Mouse (Mus musculus) liver, embryonic 16.5 days (tissue): ENCODE results near the gene 4930426L09Rik. TPM values are rescaled to one million over a fixed set of nuclear protein-coding genes. Genes with fewer than 3 reads are reported as not detected.

Experiments used
- ATAC-seq: fragments of 200-750 bp; cut with Nextera tagmentation; 2 replicates; pipeline ENCODE4 v1.8.0; 2017; ENCODE audit warnings: low read depth, mild to moderate bottlenecking, moderate number of reproducible peaks, moderate library complexity
- H3K27ac ChIP-seq: fragments of 300-500 bp; sonication (generic); 2 replicates; pipeline ENCODE4 v1.5.1; 2014; ENCODE audit warnings: mild to moderate bottlenecking, low read length
- H3K27me3 ChIP-seq: fragments of 300-500 bp; sonication (generic); 2 replicates; pipeline ENCODE4 v1.6.1; 2014; ENCODE audit warnings: low read depth, low read length, mixed read lengths; ENCODE audit not compliant: control insufficient read depth, insufficient read depth
- H3K36me3 ChIP-seq: fragments of 300-500 bp; sonication (generic); 2 replicates; pipeline ENCODE4 v1.6.1; 2014; ENCODE audit warnings: mild to moderate bottlenecking; ENCODE audit not compliant: control insufficient read depth, insufficient read depth
- H3K4me1 ChIP-seq: fragments of 300-500 bp; sonication (generic); 2 replicates; pipeline ENCODE4 v1.6.1; 2014; ENCODE audit warnings: low read depth, low read length, mixed read lengths; ENCODE audit not compliant: control insufficient read depth
- H3K4me2 ChIP-seq: fragments of 300-500 bp; sonication (generic); 2 replicates; pipeline ENCODE4 v1.6.1; 2014; ENCODE audit warnings: low read depth, low read length, mixed read lengths
- H3K4me3 ChIP-seq: fragments of 300-500 bp; sonication (generic); 2 replicates; pipeline ENCODE4 v1.5.1; 2014; ENCODE audit warnings: low read depth, mild to moderate bottlenecking, low read length
- H3K9ac ChIP-seq: fragments of 300-500 bp; sonication (generic); 2 replicates; pipeline ENCODE4 v1.6.1; 2014; ENCODE audit warnings: low read depth, low read length
- H3K9me3 ChIP-seq: fragments of 300-500 bp; sonication (generic); replicated peaks from 2 replicates; pipeline ENCODE4 v1.6.1; 2016; ENCODE audit warnings: low read length; ENCODE audit not compliant: control insufficient read depth
- WGBS: fragments of 180-500 bp; shearing (Covaris S2); extraction: QIAGEN DNeasy Blood & Tissue Kit; methylation state at CpG from one replicate; pipeline ENCODE4 v1.1.7; 2014; ENCODE audit not compliant: insufficient replicate concordance; 5-methylcytosine and 5-hydroxymethylcytosine counted together
- polyA plus RNA-seq: library from polyadenylated mRNA; unstranded; fragments of >200 nt; fragmentation: Nextera tagmentation; extraction: Ambion mirVana; gene quantifications from 2 replicates; pipeline ENCODE4 v1.2.1, GENCODE M21; 2015

The 4930426L09Rik gene
- polyA plus RNA-seq, 1 experiment from 2014 or later = 0.15 TPM

DNA sequence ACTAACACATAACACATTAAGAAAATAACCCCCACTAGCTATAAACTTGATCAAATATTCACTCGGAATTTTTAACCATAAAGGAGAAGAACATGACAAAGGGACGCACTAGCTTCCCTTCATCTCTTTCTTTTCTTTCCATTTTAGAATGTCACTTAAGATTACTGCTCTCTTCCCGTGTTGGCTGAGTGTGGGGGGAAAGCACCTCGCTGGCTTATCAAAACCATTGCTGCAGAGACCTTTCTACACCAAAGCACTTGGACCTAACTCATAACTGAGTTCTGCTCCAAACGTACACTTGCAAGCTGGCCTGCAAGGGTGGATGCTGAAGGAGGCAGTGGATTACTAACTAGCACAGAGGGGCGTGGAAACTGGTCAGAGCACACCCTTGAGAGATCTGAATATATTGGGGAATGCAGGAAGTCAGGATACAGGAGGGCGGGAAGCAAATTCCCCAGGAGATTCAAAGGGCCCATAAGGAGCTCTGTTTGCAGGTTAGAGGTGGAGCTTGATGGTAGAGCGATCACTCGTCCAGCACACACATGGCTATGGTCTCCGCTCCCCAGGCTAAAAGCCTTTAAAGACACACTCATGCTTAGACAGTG, 20.8 kb upstream of the 4930426L09Rik start:
- no peak overlapping the region for H3K27ac ChIP-seq
- WGBS = 58% methylated on average over 10 of the region's 10 CpGs
- H3K4me2 ChIP-seq = no peak overlapping the region
- H3K4me1 ChIP-seq = peaks cover 15% of the 10 kb centered on the region
- H3K9me3 ChIP-seq = no peaks in the 10 kb centered on the region
- ATAC-seq = no peak
- H3K4me3 ChIP-seq = no peak overlapping the region
- no peaks in the 10 kb centered on the region for H3K27me3 ChIP-seq
- no peak overlapping the region for H3K9ac ChIP-seq
- no peaks in the 10 kb centered on the region for H3K36me3 ChIP-seq

DNA sequence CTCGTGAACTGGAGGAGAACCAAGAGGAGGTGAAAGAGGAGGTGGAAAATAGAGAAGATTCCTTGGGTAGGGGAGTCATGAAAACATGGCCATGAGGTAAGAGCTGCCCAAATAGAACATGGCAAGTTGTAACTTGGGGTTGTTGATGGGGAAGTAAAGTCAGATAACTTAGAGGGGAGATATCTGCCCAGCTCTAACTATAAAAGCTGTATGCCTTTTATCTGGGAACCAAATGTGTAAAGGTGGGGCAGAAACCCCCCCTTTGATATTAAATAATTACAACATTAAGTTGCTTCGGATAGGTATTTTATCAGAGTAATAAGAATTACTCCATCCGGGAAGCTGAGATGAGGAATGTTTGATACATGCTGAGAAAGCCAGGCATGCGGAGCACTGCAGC, 19.1 kb upstream of the 4930426L09Rik start:
- ATAC-seq = no peak

DNA sequence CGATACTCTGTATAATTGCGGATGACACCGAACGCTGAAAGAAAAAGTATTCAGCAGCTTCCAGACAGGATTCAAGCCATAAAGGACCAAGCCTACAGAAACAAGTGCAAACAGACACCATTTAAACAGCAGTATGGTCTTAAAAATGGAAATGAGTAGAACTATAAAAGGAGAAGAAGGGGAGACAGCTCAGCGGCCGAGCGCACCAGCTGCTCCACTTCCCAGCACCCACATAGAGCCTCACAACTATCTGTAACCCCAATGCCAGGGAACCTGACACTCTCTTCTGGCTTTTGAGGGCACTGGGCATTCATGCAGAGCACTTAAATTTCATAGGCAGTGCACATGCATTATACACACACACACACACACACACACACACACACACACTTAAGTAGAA, 18.5 kb upstream of the 4930426L09Rik start:
- ATAC-seq = no peak
- peaks cover 14% of the 10 kb centered on the region for H3K4me1 ChIP-seq
- H3K9me3 ChIP-seq = no peaks in the 10 kb centered on the region
- no peak overlapping the region for H3K9ac ChIP-seq
- H3K4me2 ChIP-seq = no peak overlapping the region
- H3K27me3 ChIP-seq = no peaks in the 10 kb centered on the region
- no peak overlapping the region for H3K4me3 ChIP-seq
- H3K36me3 ChIP-seq = no peaks in the 10 kb centered on the region
- WGBS = 81% methylated on average over 7 of the region's 7 CpGs
- no peak overlapping the region for H3K27ac ChIP-seq

More for the DNA sequence above, 19.1 kb upstream of the 4930426L09Rik start:
- no peak overlapping the region for H3K27ac ChIP-seq
- no peak overlapping the region for H3K4me2 ChIP-seq
- WGBS = 79% methylated on average over 4 of the region's 4 CpGs
- H3K4me1 ChIP-seq = peaks cover 12% of the 10 kb centered on the region
- H3K9ac ChIP-seq = no peak overlapping the region
- H3K36me3 ChIP-seq = no peaks in the 10 kb centered on the region
- H3K4me3 ChIP-seq = no peak overlapping the region
- H3K9me3 ChIP-seq = no peaks in the 10 kb centered on the region
- no peaks in the 10 kb centered on the region for H3K27me3 ChIP-seq

DNA sequence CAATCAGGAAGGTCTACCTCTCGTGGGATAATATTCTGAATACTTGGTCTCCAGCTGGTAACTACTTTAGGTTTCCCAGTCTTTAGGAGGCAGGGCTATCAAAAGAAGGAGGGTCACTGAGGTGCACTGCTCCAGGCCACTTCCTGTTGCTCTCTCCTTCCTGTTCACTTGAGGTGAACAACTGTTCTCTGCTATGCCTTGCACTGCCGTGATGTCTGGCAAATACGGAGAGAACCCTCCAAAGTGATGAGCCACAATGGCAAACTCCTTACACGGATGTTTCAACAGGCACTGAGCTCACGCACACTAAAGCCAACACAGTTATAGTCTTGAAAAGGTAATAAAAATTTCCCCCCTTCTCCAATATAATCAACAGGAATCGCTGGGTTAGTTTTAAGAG, 15.6 kb upstream of the 4930426L09Rik start:
- no peak overlapping the region for H3K4me3 ChIP-seq
- WGBS = 51% methylated on average over 6 of the region's 6 CpGs
- H3K4me1 ChIP-seq = peaks cover 4% of the 10 kb centered on the region
- H3K27ac ChIP-seq = no peak overlapping the region
- H3K4me2 ChIP-seq = no peak overlapping the region
- no peak overlapping the region for H3K9ac ChIP-seq
- no peak for ATAC-seq
- H3K27me3 ChIP-seq = no peaks in the 10 kb centered on the region
- no peaks in the 10 kb centered on the region for H3K36me3 ChIP-seq
- no peaks in the 10 kb centered on the region for H3K9me3 ChIP-seq

DNA sequence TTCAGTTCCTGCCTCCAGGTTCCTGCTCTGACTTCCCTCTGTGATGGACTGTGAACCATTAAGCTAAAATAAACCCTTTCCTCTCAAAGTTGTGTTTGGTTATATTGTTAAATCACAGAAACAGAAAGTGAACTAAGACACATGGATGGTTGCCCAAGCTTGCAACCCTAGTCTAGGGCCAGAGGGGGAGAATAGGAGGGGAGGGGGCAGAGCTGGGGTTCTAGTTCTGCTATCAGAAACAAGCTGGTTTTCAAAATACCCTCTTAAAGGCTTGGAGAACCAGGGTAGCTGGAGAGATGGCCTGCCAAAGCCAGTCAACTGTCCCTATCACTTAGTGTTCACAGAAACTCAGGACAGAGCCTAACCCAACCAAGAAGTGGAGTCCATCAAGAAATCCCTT, 14.6 kb upstream of the 4930426L09Rik start:
- Histone ChIP-seq H3K27ac (no peak overlapping the region), H3K4me1 (peaks cover 4% of the 10 kb centered on the region)
- ATAC-seq = no peak

DNA sequence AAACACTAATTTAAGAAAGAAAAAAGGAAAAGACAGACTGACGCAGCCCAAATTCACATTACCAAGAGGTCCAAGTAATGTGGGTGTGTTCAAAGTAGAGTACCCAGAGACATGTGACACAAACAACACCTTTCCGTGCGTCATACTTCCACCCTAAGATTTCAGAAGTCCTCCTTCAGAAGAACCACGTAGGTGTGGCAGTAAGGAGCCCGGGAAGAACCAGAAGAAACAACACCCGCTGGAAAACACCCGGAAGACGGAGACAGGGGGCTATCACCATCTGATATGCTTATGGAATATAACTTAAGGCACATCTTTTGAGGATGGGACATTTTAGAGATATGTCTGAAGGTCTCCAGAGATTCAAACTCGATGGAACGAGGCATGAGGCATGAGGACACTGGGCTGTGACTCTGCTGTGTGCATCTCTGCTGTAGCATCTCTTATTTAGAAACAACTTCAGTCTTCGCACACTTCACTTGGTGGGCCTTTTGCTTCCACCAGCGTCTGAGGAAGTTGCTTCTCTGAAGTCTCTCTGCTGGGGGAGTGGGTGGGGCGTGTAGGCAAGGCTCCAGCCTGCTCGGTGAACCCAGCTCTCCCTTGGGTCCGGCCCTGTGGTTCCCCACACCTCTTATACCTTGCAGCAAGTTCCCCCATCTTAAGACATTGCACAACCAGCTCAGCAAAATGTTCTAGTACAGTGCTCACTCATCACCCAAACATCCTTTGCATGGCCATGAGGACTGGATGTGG, 13.9 kb upstream of the 4930426L09Rik start:
- Histone ChIP-seq H3K4me3 (no peak overlapping the region), H3K9me3 (no peaks in the 10 kb centered on the region), H3K4me1 (peaks cover 7% of the 10 kb centered on the region), H3K4me2 (no peak overlapping the region), H3K27ac (no peak overlapping the region), H3K9ac (no peak overlapping the region), H3K27me3 (no peaks in the 10 kb centered on the region), H3K36me3 (no peaks in the 10 kb centered on the region)
- 76% methylated on average over 15 of the region's 15 CpGs for WGBS
- peak; percentile 56 for ATAC-seq

More for the DNA sequence above, 14.6 kb upstream of the 4930426L09Rik start:
- Histone ChIP-seq H3K9ac (no peak overlapping the region), H3K4me3 (no peak overlapping the region), H3K4me2 (no peak overlapping the region), H3K9me3 (no peaks in the 10 kb centered on the region), H3K36me3 (no peaks in the 10 kb centered on the region), H3K27me3 (no peaks in the 10 kb centered on the region)

GRCm38 (mm10) chr2:18985506-18985905, 12.6 kb upstream of the 4930426L09Rik start:
- no peak for ATAC-seq
- Histone ChIP-seq H3K4me2 (no peak overlapping the region), H3K9me3 (no peaks in the 10 kb centered on the region), H3K9ac (no peak overlapping the region), H3K4me3 (no peak overlapping the region), H3K27ac (no peak overlapping the region), H3K27me3 (no peaks in the 10 kb centered on the region), H3K36me3 (no peaks in the 10 kb centered on the region), H3K4me1 (peaks cover 5% of the 10 kb centered on the region)
- 52% methylated on average over 3 of the region's 3 CpGs for WGBS

DNA sequence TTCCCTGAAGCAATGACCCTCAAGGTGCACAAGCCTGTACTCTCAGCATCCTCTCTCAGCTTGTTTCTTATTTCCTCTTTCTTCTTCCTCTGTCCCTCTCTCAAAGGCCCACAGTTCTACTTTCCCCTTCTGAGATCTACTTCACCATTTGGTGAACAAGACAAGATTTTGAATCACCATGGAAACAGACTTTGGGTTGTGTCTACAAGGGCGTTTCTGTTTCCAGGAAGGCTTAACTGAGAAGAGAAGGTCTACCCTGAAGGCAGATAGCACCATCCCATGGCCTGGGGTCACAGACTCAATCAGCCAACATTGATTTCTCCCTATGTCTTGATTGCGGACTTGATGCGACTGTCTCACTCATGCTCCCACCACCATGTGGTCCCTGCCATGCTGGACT, 9.3 kb upstream of the 4930426L09Rik start:
- Histone ChIP-seq H3K4me3 (no peak overlapping the region), H3K9me3 (no peaks in the 10 kb centered on the region), H3K4me2 (no peak overlapping the region), H3K27me3 (no peaks in the 10 kb centered on the region), H3K27ac (no peak overlapping the region), H3K4me1 (peaks cover 24% of the 10 kb centered on the region), H3K36me3 (no peaks in the 10 kb centered on the region), H3K9ac (no peak overlapping the region)
- WGBS = 54% methylated on average over 3 of the region's 3 CpGs
- no peak for ATAC-seq
